Mouse (Mus musculus) midbrain, embryonic 16.5 days (tissue): ENCODE results near the gene Hivep3. TPM values are rescaled to one million over a fixed set of nuclear protein-coding genes. Genes with fewer than 3 reads are reported as not detected.

Experiments
- ATAC-seq: fragments of 200-750 bp; cut with Nextera tagmentation; 2 replicates; pipeline ENCODE4 v1.8.0; 2017; ENCODE audit warnings: moderate TSS enrichment
- H3K27ac ChIP-seq: fragments of 300-500 bp; sonication (generic); 2 replicates; pipeline ENCODE4 v1.5.1; 2014; ENCODE audit warnings: mild to moderate bottlenecking, low read length, mixed read lengths
- H3K27me3 ChIP-seq: fragments of 300-500 bp; sonication (generic); 2 replicates; pipeline ENCODE4 v1.6.1; 2014; ENCODE audit warnings: low read depth, low read length, mixed read lengths; ENCODE audit not compliant: control insufficient read depth, insufficient read depth
- H3K36me3 ChIP-seq: fragments of 300-500 bp; sonication (generic); 2 replicates; pipeline ENCODE4 v1.6.1; 2014; ENCODE audit warnings: mild to moderate bottlenecking, low read length, moderate library complexity, mixed read lengths; ENCODE audit not compliant: control insufficient read depth, insufficient read depth
- H3K4me1 ChIP-seq: fragments of 300-500 bp; sonication (generic); 2 replicates; pipeline ENCODE4 v1.6.1; 2014; ENCODE audit warnings: mild to moderate bottlenecking, low read length, mixed read lengths; ENCODE audit not compliant: control insufficient read depth, insufficient read depth
- H3K4me2 ChIP-seq: fragments of 300-500 bp; sonication (generic); 2 replicates; pipeline ENCODE4 v1.6.1; 2014; ENCODE audit warnings: mild to moderate bottlenecking, low read length, mixed read lengths
- H3K4me3 ChIP-seq: fragments of 300-500 bp; sonication (generic); 2 replicates; pipeline ENCODE4 v1.5.1; 2014; ENCODE audit warnings: low read depth, mild to moderate bottlenecking, low read length, moderate library complexity, mixed read lengths
- H3K9ac ChIP-seq: fragments of 300-500 bp; sonication (generic); 2 replicates; pipeline ENCODE4 v1.6.1; 2014; ENCODE audit warnings: low read depth, low read length, mixed read lengths
- H3K9me3 ChIP-seq: fragments of 300-500 bp; sonication (generic); replicated peaks from 2 replicates; pipeline ENCODE4 v1.6.1; 2014; ENCODE audit warnings: mild to moderate bottlenecking, low read length, mixed read lengths; ENCODE audit not compliant: control insufficient read depth, poor library complexity, severe bottlenecking
- WGBS: fragments of 180-500 bp; shearing (Covaris S2); extraction: QIAGEN DNeasy Blood & Tissue Kit; methylation state at CpG from one replicate; pipeline ENCODE4 v1.1.7; 2014; 5-methylcytosine and 5-hydroxymethylcytosine counted together
- polyA plus RNA-seq: library from polyadenylated mRNA; unstranded; fragments of >200 nt; fragmentation: Nextera tagmentation; extraction: Ambion mirVana; gene quantifications from 2 replicates; pipeline ENCODE4 v1.2.1, GENCODE M21; 2015

The Hivep3 gene
- polyA plus RNA-seq, 1 experiment from 2014 or later: 20.2 TPM

DNA sequence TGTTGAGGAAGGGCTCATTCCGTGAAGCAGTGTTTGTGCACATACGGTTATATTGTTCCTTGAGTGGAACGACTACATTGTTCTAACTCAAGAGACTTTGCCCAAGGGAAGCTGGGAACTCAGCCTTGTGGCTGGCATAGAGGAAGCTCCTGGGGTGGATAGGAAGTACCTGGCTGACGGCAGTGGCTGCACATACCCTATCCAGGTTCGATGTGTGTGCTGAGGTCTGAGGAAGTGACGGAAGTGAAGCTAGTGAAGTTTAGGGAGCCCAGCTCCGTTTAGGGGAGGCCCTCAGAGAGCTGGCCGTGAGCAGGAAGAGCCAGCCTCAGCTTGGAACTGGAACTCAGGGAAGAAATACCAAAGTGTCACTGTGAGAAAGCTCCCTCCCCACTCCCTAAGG, 374.2 kb downstream of the Hivep3 start:
- Histone ChIP-seq H3K27me3 (no peaks in the 10 kb centered on the region), H3K27ac (no peak overlapping the region), H3K4me1 (no peaks in the 10 kb centered on the region), H3K36me3 (no peaks in the 10 kb centered on the region), H3K9me3 (no peaks in the 10 kb centered on the region), H3K9ac (no peak overlapping the region), H3K4me2 (no peak overlapping the region), H3K4me3 (no peak overlapping the region)
- no peak for ATAC-seq
- WGBS: 82% methylated on average over 8 of the region's 8 CpGs

- 79% methylated on average over 3 of the region's 3 CpGs for WGBS
- no peak for ATAC-seq
Observed at GRCm38 (mm10) chr4:120115516-120115915, 381.9 kb downstream of the Hivep3 start.

DNA sequence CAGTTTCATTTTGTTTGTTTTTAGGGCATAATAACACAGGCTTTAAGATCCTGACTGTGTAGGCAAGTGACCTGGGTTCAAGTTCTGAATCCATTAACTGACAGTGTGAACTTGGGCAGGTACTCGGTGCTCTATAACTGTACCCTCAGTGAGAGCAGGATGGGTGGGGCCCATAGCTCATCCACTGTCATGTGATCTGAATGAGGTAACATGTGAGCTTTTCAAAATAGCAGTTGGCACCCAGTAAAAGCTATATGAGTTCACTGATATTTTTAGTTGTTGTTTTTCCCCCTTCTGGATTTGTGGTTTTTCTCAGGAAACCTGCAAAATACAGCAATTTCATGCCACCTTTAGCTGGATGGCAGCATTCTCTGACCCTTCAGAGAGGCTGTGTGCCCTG, 382.7 kb downstream of the Hivep3 start:
- Histone ChIP-seq H3K4me3 (no peak overlapping the region), H3K36me3 (no peaks in the 10 kb centered on the region), H3K4me2 (no peak overlapping the region), H3K9ac (no peak overlapping the region), H3K4me1 (no peaks in the 10 kb centered on the region), H3K9me3 (no peaks in the 10 kb centered on the region), H3K27me3 (no peaks in the 10 kb centered on the region), H3K27ac (no peak overlapping the region)
- WGBS: 89% methylated on average over 1 of the region's 1 CpGs
- no peak for ATAC-seq

More at GRCm38 (mm10) chr4:120115516-120115915, 381.9 kb downstream of the Hivep3 start:
- Histone ChIP-seq H3K4me3 (no peak overlapping the region), H3K27me3 (no peaks in the 10 kb centered on the region), H3K36me3 (no peaks in the 10 kb centered on the region), H3K9me3 (no peaks in the 10 kb centered on the region), H3K9ac (no peak overlapping the region), H3K4me1 (no peaks in the 10 kb centered on the region), H3K4me2 (no peak overlapping the region), H3K27ac (no peak overlapping the region)

GRCm38 (mm10) chr4:120120276-120120675, 386.7 kb downstream of the Hivep3 start:
- no peaks in the 10 kb centered on the region for H3K9me3 ChIP-seq
- no peak overlapping the region for H3K27ac ChIP-seq
- no peaks in the 10 kb centered on the region for H3K36me3 ChIP-seq
- no peak overlapping the region for H3K9ac ChIP-seq
- H3K4me1 ChIP-seq: no peaks in the 10 kb centered on the region
- 39% methylated on average over 8 of the region's 8 CpGs for WGBS
- ATAC-seq: 0 out of 2 replicates have a peak, but pooled peaks have one; percentile 48
- H3K4me3 ChIP-seq: no peak overlapping the region
- no peak overlapping the region for H3K4me2 ChIP-seq
- H3K27me3 ChIP-seq: no peaks in the 10 kb centered on the region

GRCm38 (mm10) chr4:120124656-120125055, 391.1 kb downstream of the Hivep3 start:
- no peak for ATAC-seq
- no peak overlapping the region for H3K9ac ChIP-seq
- no peaks in the 10 kb centered on the region for H3K9me3 ChIP-seq
- H3K27ac ChIP-seq: no peak overlapping the region
- WGBS: 84% methylated on average over 6 of the region's 6 CpGs
- H3K4me2 ChIP-seq: no peak overlapping the region
- no peaks in the 10 kb centered on the region for H3K27me3 ChIP-seq
- no peaks in the 10 kb centered on the region for H3K4me1 ChIP-seq
- no peaks in the 10 kb centered on the region for H3K36me3 ChIP-seq
- no peak overlapping the region for H3K4me3 ChIP-seq

GRCm38 (mm10) chr4:120126047-120126446, 392.5 kb downstream of the Hivep3 start:
- H3K36me3 ChIP-seq: no peaks in the 10 kb centered on the region
- H3K9me3 ChIP-seq: no peaks in the 10 kb centered on the region
- H3K9ac ChIP-seq: no peak overlapping the region
- H3K4me2 ChIP-seq: no peak overlapping the region
- H3K4me1 ChIP-seq: no peaks in the 10 kb centered on the region
- no peak overlapping the region for H3K4me3 ChIP-seq
- H3K27me3 ChIP-seq: no peaks in the 10 kb centered on the region
- WGBS: 83% methylated on average over 6 of the region's 6 CpGs
- no peak for ATAC-seq
- H3K27ac ChIP-seq: no peak overlapping the region

- no peak for ATAC-seq
- Histone ChIP-seq H3K36me3 (no peaks in the 10 kb centered on the region), H3K9me3 (no peaks in the 10 kb centered on the region), H3K4me3 (no peak overlapping the region), H3K9ac (no peak overlapping the region), H3K27me3 (no peaks in the 10 kb centered on the region), H3K4me2 (no peak overlapping the region), H3K27ac (no peak overlapping the region), H3K4me1 (no peaks in the 10 kb centered on the region)
- 86% methylated on average over 3 of the region's 3 CpGs for WGBS
Observed at GRCm38 (mm10) chr4:120127333-120127732, 393.7 kb downstream of the Hivep3 start.

- Histone ChIP-seq H3K36me3 (no peaks in the 10 kb centered on the region), H3K9ac (no peak overlapping the region), H3K4me3 (no peak overlapping the region), H3K4me2 (no peak overlapping the region), H3K4me1 (no peaks in the 10 kb centered on the region), H3K27ac (no peak overlapping the region), H3K27me3 (no peaks in the 10 kb centered on the region), H3K9me3 (no peaks in the 10 kb centered on the region)
- WGBS: 81% methylated on average over 4 of the region's 4 CpGs
- ATAC-seq: no peak
Observed at GRCm38 (mm10) chr4:120128033-120128432, 394.4 kb downstream of the Hivep3 start.

GRCm38 (mm10) chr4:120129233-120129885, 395.8 kb downstream of the Hivep3 start:
- Histone ChIP-seq H3K9me3 (no peaks in the 10 kb centered on the region), H3K36me3 (no peaks in the 10 kb centered on the region), H3K4me2 (no peak overlapping the region), H3K9ac (no peak overlapping the region), H3K27me3 (no peaks in the 10 kb centered on the region), H3K4me1 (no peaks in the 10 kb centered on the region), H3K27ac (no peak overlapping the region), H3K4me3 (no peak overlapping the region)
- WGBS: 49% methylated on average over 4 of the region's 4 CpGs
- peak; percentile 81 for ATAC-seq
